Mouse (Mus musculus) testis, adult 2 months (tissue): Measurements from ENCODE around the gene Tceal3. TPM values are rescaled to one million over a fixed set of nuclear protein-coding genes. Genes with fewer than 3 reads are reported as not detected.
A peak's percentile ranks its signal among the peaks of the same experiment; 100 is the strongest.
"Not testable (repeated sequence)": the region's sequence is repeated elsewhere in the genome, so short reads cannot be mapped to it uniquely, and the experiment has no call there.

Source experiments
- H3K27ac ChIP-seq: fragments of 200-500 bp; 2 replicates; pipeline ENCODE4 v1.5.1; 2012; ENCODE audit warnings: low read depth, low read length; ENCODE audit not compliant: control insufficient read depth, insufficient read depth
- H3K27me3 ChIP-seq: fragments of 200-500 bp; 2 replicates; pipeline ENCODE4 v1.6.1; 2012; ENCODE audit warnings: mild to moderate bottlenecking, low read length, moderate library complexity; ENCODE audit not compliant: control insufficient read depth, insufficient read depth
- H3K36me3 ChIP-seq: fragments of 200-500 bp; 2 replicates; pipeline ENCODE4 v1.6.1; 2012; ENCODE audit warnings: mild to moderate bottlenecking, low read length; ENCODE audit not compliant: control insufficient read depth, insufficient read depth
- H3K4me1 ChIP-seq: fragments of 200-500 bp; 2 replicates; pipeline ENCODE4 v1.6.1; 2012; ENCODE audit warnings: low read length; ENCODE audit not compliant: control insufficient read depth, insufficient read depth
- H3K4me3 ChIP-seq: fragments of 200-500 bp; 2 replicates; pipeline ENCODE4 v1.5.1; 2012; ENCODE audit warnings: low read depth, mild to moderate bottlenecking, low read length, moderate library complexity, mixed read lengths; ENCODE audit not compliant: control insufficient read depth
- CTCF ChIP-seq: fragments of 200-500 bp; IDR thresholded peaks from 2 replicates; pipeline ENCODE4 v1.5.1; 2012; ENCODE audit warnings: low read depth, mild to moderate bottlenecking, inconsistent platforms, low read length, moderate library complexity; ENCODE audit not compliant: control insufficient read depth, insufficient read depth, insufficient replicate concordance
- POLR2A ChIP-seq: fragments of 200-500 bp; IDR thresholded peaks from 2 replicates; pipeline ENCODE4 v1.6.1; 2012; ENCODE audit warnings: low read depth, mild to moderate bottlenecking, inconsistent platforms, low read length, moderate library complexity; ENCODE audit not compliant: control insufficient read depth
- polyA plus RNA-seq: library from polyadenylated mRNA; depleted of rRNA; stranded (reverse); fragments of >200 nt; gene quantifications from 2 replicates; pipeline ENCODE4 v1.2.3, GENCODE M21; 2012

Gene Tceal3
- polyA plus RNA-seq, 1 experiment: 2.6 TPM

GRCm38 (mm10) chrX:136668794-136669193, 78.2 kb downstream of the Tceal3 start:
- Histone ChIP-seq H3K27me3 (no peaks in the 10 kb centered on the region), H3K4me1 (no peaks in the 10 kb centered on the region), H3K4me3 (no peak overlapping the region), H3K36me3 (no peaks in the 10 kb centered on the region), H3K27ac (no peak overlapping the region)
- TF ChIP-seq POLR2A: no peak
- TF ChIP-seq CTCF: no peak

GRCm38 (mm10) chrX:136680989-136681388, 90.3 kb downstream of the Tceal3 start:
- Histone ChIP-seq H3K27me3 (no peaks in the 10 kb centered on the region), H3K4me1 (no peaks in the 10 kb centered on the region), H3K4me3 (no peak overlapping the region), H3K27ac (no peak overlapping the region), H3K36me3 (no peaks in the 10 kb centered on the region)
- no peak for TF ChIP-seq CTCF
- TF ChIP-seq POLR2A: no peak

- not testable (repeated sequence) for H3K27ac ChIP-seq, H3K4me1 ChIP-seq, H3K27me3 ChIP-seq, H3K36me3 ChIP-seq, H3K4me3 ChIP-seq
Measured at GRCm38 (mm10) chrX:136691606-136692293, 101.1 kb downstream of the Tceal3 start.

GRCm38 (mm10) chrX:136692294-136692675, 101.6 kb downstream of the Tceal3 start:
- Histone ChIP-seq H3K36me3 (no peaks in the 10 kb centered on the region), H3K4me3 (no peak overlapping the region), H3K27ac (no peak overlapping the region), H3K4me1 (no peaks in the 10 kb centered on the region), H3K27me3 (no peaks in the 10 kb centered on the region)
- TF ChIP-seq CTCF: no peak
- no peak for TF ChIP-seq POLR2A

GRCm38 (mm10) chrX:136693196-136693595, 102.6 kb downstream of the Tceal3 start:
- H3K27me3 ChIP-seq: no peaks in the 10 kb centered on the region
- H3K36me3 ChIP-seq: no peaks in the 10 kb centered on the region
- H3K4me3 ChIP-seq: no peak overlapping the region
- H3K27ac ChIP-seq: no peak overlapping the region
- TF ChIP-seq CTCF: no peak
- no peak for TF ChIP-seq POLR2A
- no peaks in the 10 kb centered on the region for H3K4me1 ChIP-seq

- no peaks in the 10 kb centered on the region for H3K36me3 ChIP-seq
- peak; percentile 45; the same call in 1 of the 2 replicates for TF ChIP-seq POLR2A
- TF ChIP-seq CTCF: no peak
- peak within 1 kb of the TSS; percentile 88 for H3K27ac ChIP-seq
- peak within 1 kb of the TSS; percentile 92 for H3K4me3 ChIP-seq
- no peaks in the 10 kb centered on the region for H3K27me3 ChIP-seq
- H3K4me1 ChIP-seq: no peaks in the 10 kb centered on the region
Measured at GRCm38 (mm10) chrX:136707446-136708167, 117.0 kb downstream of the Tceal3 start, which contains the start of gene Tceal1. Tceal1 (plus strand) TSS chrX:136707982.

- Histone ChIP-seq H3K27ac (peak overlapping the region; percentile 88), H3K4me1 (no peaks in the 10 kb centered on the region), H3K36me3 (no peaks in the 10 kb centered on the region), H3K4me3 (peak overlapping the region; percentile 92), H3K27me3 (no peaks in the 10 kb centered on the region)
- no peak for TF ChIP-seq POLR2A
- TF ChIP-seq CTCF: no peak
Measured at GRCm38 (mm10) chrX:136708168-136708681, 117.6 kb downstream of the Tceal3 start.
